Mouse (Mus musculus): Measurements from ENCODE around the gene Dlk2. TPM values are rescaled to one million over a fixed set of nuclear protein-coding genes. Genes with fewer than 3 reads are reported as not detected.

Gene Dlk2
- polyA plus RNA-seq, 1 experiment from 2014 or later = 0.64 TPM

DNA sequence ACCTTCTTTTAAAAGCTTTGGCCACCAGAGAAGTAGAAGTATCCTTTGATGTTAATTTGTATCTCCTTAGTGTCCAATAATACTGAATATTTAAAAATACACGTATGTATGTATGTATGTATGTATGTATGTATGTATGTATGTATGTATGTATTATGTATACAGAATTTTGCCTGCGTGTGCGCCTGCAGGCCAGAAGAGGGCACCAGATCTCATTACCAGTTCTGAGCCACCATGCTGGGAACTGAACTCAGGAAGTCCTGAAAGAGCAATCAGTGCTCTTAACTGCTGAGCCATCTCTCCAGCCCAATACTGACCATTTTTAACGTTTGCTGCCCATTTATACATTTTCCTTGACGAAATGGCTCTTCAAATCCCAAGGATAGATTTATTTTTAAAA, 39.3 kb downstream of the Dlk2 start:
- no peaks in the 10 kb centered on the region for H3K27me3 ChIP-seq (ENCODE audit: insufficient read depth, low read length)
- no peaks in the 10 kb centered on the region for H3K36me3 ChIP-seq (ENCODE audit: insufficient read depth, low read length)
- H3K9ac ChIP-seq (replicated peaks; ENCODE audit: low read length) = no peak overlapping the region
- WGBS = 21% methylated on average over 5 of the region's 5 CpGs
- H3K4me2 ChIP-seq (replicated peaks; ENCODE audit: low read depth, low read length) = no peak overlapping the region
- no peak overlapping the region for H3K4me3 ChIP-seq (ENCODE audit: low read length)
- H3K4me1 ChIP-seq (ENCODE audit: insufficient read depth, low read length) = no peaks in the 10 kb centered on the region
- ATAC-seq (ENCODE audit: low FRiP score, low TSS enrichment) = no peak
- H3K9me3 ChIP-seq (ENCODE audit: low read length) = no peaks in the 10 kb centered on the region
- H3K27ac ChIP-seq (ENCODE audit: low read length) = no peak overlapping the region

DNA sequence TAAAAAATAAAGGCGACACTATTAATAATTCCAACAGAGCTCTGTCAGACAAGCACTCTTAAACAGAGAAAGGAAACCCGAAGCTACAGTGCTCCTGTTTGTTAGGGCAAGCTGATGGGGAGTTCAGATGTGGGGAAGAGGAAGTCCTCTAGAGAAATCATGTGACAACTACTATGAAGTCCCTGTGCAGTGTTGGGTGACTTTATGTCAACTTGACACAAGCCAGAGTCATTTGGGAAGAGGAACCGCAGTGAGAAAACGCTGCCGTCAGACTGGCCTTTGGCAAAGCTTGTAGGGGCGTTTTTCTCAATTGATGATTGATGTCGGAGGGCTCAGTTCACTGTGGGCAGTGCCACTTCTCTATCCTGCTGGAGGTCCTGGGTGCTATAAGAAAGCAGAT, 44.0 kb downstream of the Dlk2 start:
- ATAC-seq (ENCODE audit: low FRiP score, low TSS enrichment) = no peak
- no peak overlapping the region for H3K9ac ChIP-seq (replicated peaks; ENCODE audit: low read length)
- no peaks in the 10 kb centered on the region for H3K36me3 ChIP-seq (ENCODE audit: insufficient read depth, low read length)
- WGBS = 70% methylated on average over 7 of the region's 7 CpGs
- H3K4me2 ChIP-seq (replicated peaks; ENCODE audit: low read depth, low read length) = no peak overlapping the region
- H3K9me3 ChIP-seq (ENCODE audit: low read length) = peaks cover 15% of the 10 kb centered on the region
- H3K27me3 ChIP-seq (ENCODE audit: insufficient read depth, low read length) = no peaks in the 10 kb centered on the region
- no peak overlapping the region for H3K4me3 ChIP-seq (ENCODE audit: low read length)
- H3K4me1 ChIP-seq (ENCODE audit: insufficient read depth, low read length) = no peaks in the 10 kb centered on the region
- no peak overlapping the region for H3K27ac ChIP-seq (ENCODE audit: low read length)

DNA sequence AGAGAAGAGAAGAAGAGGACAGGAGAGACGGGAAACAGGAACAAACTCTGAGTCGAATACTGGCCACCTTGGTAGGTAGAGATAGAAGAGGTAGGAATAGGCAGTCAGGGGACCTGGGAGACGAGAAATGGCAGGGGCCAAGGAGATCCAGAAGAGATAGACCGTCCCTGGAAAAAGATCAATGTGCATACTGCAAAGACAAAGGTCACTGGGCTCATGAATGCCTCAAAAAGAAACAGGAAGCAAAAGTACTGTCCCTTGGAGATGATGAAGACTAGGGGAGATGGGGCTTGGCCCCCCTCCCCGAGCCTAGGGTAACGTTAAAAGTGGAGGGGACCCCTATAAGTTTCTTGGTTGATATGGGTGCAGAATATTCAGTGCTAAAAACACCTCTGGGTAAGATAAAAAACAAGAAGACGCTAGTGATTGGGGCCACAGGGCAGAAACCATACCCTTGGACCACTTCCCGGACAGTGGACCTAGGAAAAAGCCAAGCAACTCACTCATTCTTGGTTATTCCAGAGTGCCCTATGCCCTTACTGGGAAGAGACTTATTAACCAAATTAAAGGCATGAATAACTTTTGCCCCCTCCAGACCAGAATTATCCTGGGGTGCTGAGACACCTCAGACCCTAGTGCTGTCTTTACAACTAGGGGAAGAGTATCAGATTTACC, 53.9 kb downstream of the Dlk2 start:
- no peak overlapping the region for H3K9ac ChIP-seq (replicated peaks; ENCODE audit: low read length)
- no peak overlapping the region for H3K4me2 ChIP-seq (replicated peaks; ENCODE audit: low read depth, low read length)
- H3K4me3 ChIP-seq (ENCODE audit: low read length) = no peak overlapping the region
- no peaks in the 10 kb centered on the region for H3K27me3 ChIP-seq (ENCODE audit: insufficient read depth, low read length)
- H3K27ac ChIP-seq (ENCODE audit: low read length) = no peak overlapping the region
- no peaks in the 10 kb centered on the region for H3K4me1 ChIP-seq (ENCODE audit: insufficient read depth, low read length)
- ATAC-seq (ENCODE audit: low FRiP score, low TSS enrichment) = no peak
- WGBS = 85% methylated on average over 8 of the region's 8 CpGs
- H3K9me3 ChIP-seq (ENCODE audit: low read length) = peaks cover 7% of the 10 kb centered on the region
- H3K36me3 ChIP-seq (ENCODE audit: insufficient read depth, low read length) = no peaks in the 10 kb centered on the region

Other genes starting within 250 kb of the Dlk2 start
- gene Mrps18a, start 186.4 kb upstream of the Dlk2 start, polyA plus RNA-seq (2015; fragmentation: Nextera tagmentation; extraction: Ambion mirVana) = 159 and 162 TPM in 2 replicates
- 15.1 and 16.5 TPM in 2 replicates for gene Rsph9, start 153.2 kb upstream of the Dlk2 start, polyA plus RNA-seq (2015; fragmentation: Nextera tagmentation; extraction: Ambion mirVana)
- gene Mad2l1bp, start 143.9 kb upstream of the Dlk2 start, polyA plus RNA-seq (2015; fragmentation: Nextera tagmentation; extraction: Ambion mirVana) = 39.9 and 41.2 TPM in 2 replicates
- 44.8 and 51.2 TPM in 2 replicates for gene Gtpbp2, start 136.4 kb upstream of the Dlk2 start, polyA plus RNA-seq (2015; fragmentation: Nextera tagmentation; extraction: Ambion mirVana)
- gene Polh, start 94.8 kb upstream of the Dlk2 start, polyA plus RNA-seq (2015; fragmentation: Nextera tagmentation; extraction: Ambion mirVana) = 13.3 and 16.8 TPM in 2 replicates
- gene Xpo5, start 94.6 kb upstream of the Dlk2 start, polyA plus RNA-seq (2015; fragmentation: Nextera tagmentation; extraction: Ambion mirVana) = 45.5 and 49.5 TPM in 2 replicates
- 109 TPM in 2 replicates for gene Polr1c, start 49.4 kb upstream of the Dlk2 start, polyA plus RNA-seq (2015; fragmentation: Nextera tagmentation; extraction: Ambion mirVana)
- gene Yipf3, start 49.3 kb upstream of the Dlk2 start, polyA plus RNA-seq (2015; fragmentation: Nextera tagmentation; extraction: Ambion mirVana) = 132 and 139 TPM in 2 replicates
- gene Lrrc73, start 43.9 kb upstream of the Dlk2 start, polyA plus RNA-seq (2015; fragmentation: Nextera tagmentation; extraction: Ambion mirVana) = 0.64 and 0.67 TPM in 2 replicates
- 45.7 and 49.8 TPM in 2 replicates for gene Tjap1, start 14.4 kb upstream of the Dlk2 start, polyA plus RNA-seq (2015; fragmentation: Nextera tagmentation; extraction: Ambion mirVana)
- 6.9 and 7.3 TPM in 2 replicates for gene Abcc10, start 30.9 kb downstream of the Dlk2 start, polyA plus RNA-seq (2015; fragmentation: Nextera tagmentation; extraction: Ambion mirVana)
- gene Zfp318, start 86.3 kb downstream of the Dlk2 start, polyA plus RNA-seq (2015; fragmentation: Nextera tagmentation; extraction: Ambion mirVana) = 5.0 and 6.1 TPM in 2 replicates
- gene Crip3, start 131.5 kb downstream of the Dlk2 start, polyA plus RNA-seq (2015; fragmentation: Nextera tagmentation; extraction: Ambion mirVana) = 0.54 and 0.68 TPM in 2 replicates
- 0.15 and 0.32 TPM in 2 replicates for gene Slc22a7, start 141.0 kb downstream of the Dlk2 start, polyA plus RNA-seq (2015; fragmentation: Nextera tagmentation; extraction: Ambion mirVana)
- 0.15 and 0.23 TPM in 2 replicates for gene Ttbk1, start 190.3 kb downstream of the Dlk2 start, polyA plus RNA-seq (2015; fragmentation: Nextera tagmentation; extraction: Ambion mirVana)
- 56.5 and 60.3 TPM in 2 replicates for gene Dnph1, start 199.3 kb downstream of the Dlk2 start, polyA plus RNA-seq (2015; fragmentation: Nextera tagmentation; extraction: Ambion mirVana)
- 6.5 TPM in 2 replicates for gene Cul9, start 249.0 kb downstream of the Dlk2 start, polyA plus RNA-seq (2015; fragmentation: Nextera tagmentation; extraction: Ambion mirVana)